Mouse (Mus musculus) MEL (cell line): ENCODE data around the gene Mogat1. TPM values are rescaled to one million over a fixed set of nuclear protein-coding genes. Genes with fewer than 3 reads are reported as not detected.
"Not testable (repeated sequence)": the region's sequence is repeated elsewhere in the genome, so short reads cannot be mapped to it uniquely, and the experiment has no call there.

Source experiments
- DNase-seq: peaks from one replicate; pipeline ENCODE4 v3.0.0; 2011; ENCODE audit warnings: low read depth, low spot score
- H3K27ac ChIP-seq: 2 replicates; pipeline ENCODE4 v1.5.1; 2012; ENCODE audit warnings: low read depth, mild to moderate bottlenecking, control low read depth, low read length, moderate library complexity; ENCODE audit not compliant: control insufficient read depth
- H3K27me3 ChIP-seq, 2 experiments: fragments of 150-350 bp in 1 of 2; sonication (generic) in 1 of 2; 2 replicates each; pipeline ENCODE4 v1.6.1; 2012; ENCODE audit warnings: low read length in 2 of 2, mild to moderate bottlenecking in 2 of 2, improper control_type of control experiment in 1 of 2, moderate library complexity in 1 of 2; ENCODE audit not compliant: insufficient read depth in 2 of 2, control insufficient read depth in 1 of 2
- H3K36me3 ChIP-seq, 2 experiments: 2 replicates each; pipeline ENCODE4 v1.6.1; 2012 to 2014; ENCODE audit warnings: low read length in 2 of 2, improper control_type of control experiment in 1 of 2, inconsistent platforms in 1 of 2, mild to moderate bottlenecking in 1 of 2; ENCODE audit not compliant: insufficient read depth in 2 of 2, control insufficient read depth in 1 of 2
- H3K4me1 ChIP-seq, 2 experiments: fragments of 150-350 bp in 1 of 2; sonication (generic) in 1 of 2; 2 replicates each; pipeline ENCODE4 v1.6.1; 2012; ENCODE audit warnings: low read length in 2 of 2, improper control_type of control experiment in 1 of 2, mild to moderate bottlenecking in 1 of 2; ENCODE audit not compliant: insufficient read depth in 2 of 2, control insufficient read depth in 1 of 2
- H3K4me3 ChIP-seq, 2 experiments: fragments of 150-350 bp in 1 of 2; sonication (generic) in 1 of 2; 2 replicates each; pipeline ENCODE4 v1.5.1; 2012; ENCODE audit warnings: low read depth in 2 of 2, low read length in 2 of 2, mild to moderate bottlenecking in 2 of 2, moderate library complexity in 2 of 2, control low read depth in 1 of 2, improper control_type of control experiment in 1 of 2; ENCODE audit not compliant: control insufficient read depth in 1 of 2, insufficient read depth in 1 of 2
- H3K79me2 ChIP-seq: 2 replicates; pipeline ENCODE4 v1.6.1; 2012; ENCODE audit warnings: mild to moderate bottlenecking, low read length, moderate library complexity; ENCODE audit not compliant: control insufficient read depth, poor library complexity, insufficient read depth
- H3K9ac ChIP-seq: 2 replicates; pipeline ENCODE4 v1.6.1; 2012; ENCODE audit warnings: low read depth, mild to moderate bottlenecking, control low read depth, low read length, moderate library complexity; ENCODE audit not compliant: control insufficient read depth, poor library complexity, severe bottlenecking
- H3K9me3 ChIP-seq: fragments of 150-350 bp; sonication (generic); replicated peaks from 2 replicates; pipeline ENCODE4 v1.6.1; 2012; ENCODE audit warnings: mild to moderate bottlenecking, low read length, improper control_type of control experiment, moderate library complexity; ENCODE audit not compliant: insufficient read depth
- BHLHE40 ChIP-seq: IDR thresholded peaks from 2 replicates; pipeline ENCODE4 v1.6.1; 2012; ENCODE audit warnings: low read depth, mild to moderate bottlenecking, inconsistent platforms, low read length, improper control_type of control experiment, borderline replicate concordance
- CHD2 ChIP-seq: IDR thresholded peaks from 2 replicates; pipeline ENCODE4 v1.6.1; 2011; ENCODE audit warnings: low read length, improper control_type of control experiment
- ETS1 ChIP-seq: IDR thresholded peaks from 2 replicates; pipeline ENCODE4 v1.6.1; 2012; ENCODE audit warnings: low read depth, mild to moderate bottlenecking, inconsistent platforms, low read length, improper control_type of control experiment, moderate library complexity
- GATA1 ChIP-seq: IDR thresholded peaks from 2 replicates; pipeline ENCODE4 v1.6.1; 2011; ENCODE audit warnings: low read depth, low read length, improper control_type of control experiment
- HCFC1 ChIP-seq: IDR thresholded peaks from 2 replicates; pipeline ENCODE4 v1.6.1; 2012; ENCODE audit warnings: low read depth, mild to moderate bottlenecking, inconsistent platforms, low read length, improper control_type of control experiment, moderate library complexity
- JUND ChIP-seq: IDR thresholded peaks from 2 replicates; pipeline ENCODE4 v1.6.1; 2011; ENCODE audit warnings: low read depth, mild to moderate bottlenecking, improper control_type of control experiment, low read length
- POLR2A ChIP-seq, 2 experiments: IDR thresholded peaks; 2 replicates each; pipeline ENCODE4 v1.6.1; 2011 to 2012; ENCODE audit warnings: low read length in 2 of 2, mild to moderate bottlenecking in 2 of 2, control low read depth in 1 of 2, improper control_type of control experiment in 1 of 2, low read depth in 1 of 2, moderate library complexity in 1 of 2; ENCODE audit not compliant: control insufficient read depth in 1 of 2, insufficient read depth in 1 of 2, poor library complexity in 1 of 2
- SIN3A ChIP-seq: IDR thresholded peaks from 2 replicates; pipeline ENCODE4 v1.6.1; 2012; ENCODE audit warnings: low read length, improper control_type of control experiment, inconsistent platforms
- SMC3 ChIP-seq: IDR thresholded peaks from 2 replicates; pipeline ENCODE4 v1.6.1; 2011; ENCODE audit warnings: low read depth, low read length, improper control_type of control experiment
- UBTF ChIP-seq: IDR thresholded peaks from 2 replicates; pipeline ENCODE4 v1.6.1; 2012; ENCODE audit warnings: low read depth, mild to moderate bottlenecking, inconsistent platforms, low read length, improper control_type of control experiment, moderate library complexity, borderline replicate concordance; ENCODE audit not compliant: insufficient read depth
- USF2 ChIP-seq, 2 experiments: IDR thresholded peaks; 2 replicates each; pipeline ENCODE4 v1.6.1; 2011 to 2012; ENCODE audit warnings: improper control_type of control experiment in 2 of 2, low read length in 2 of 2, borderline replicate concordance in 1 of 2, inconsistent platforms in 1 of 2, low read depth in 1 of 2, mild to moderate bottlenecking in 1 of 2; ENCODE audit not compliant: insufficient read depth in 1 of 2
- ZC3H11A ChIP-seq: IDR thresholded peaks from 2 replicates; pipeline ENCODE4 v1.6.1; 2012; ENCODE audit warnings: low read depth, mild to moderate bottlenecking, inconsistent platforms, low read length, improper control_type of control experiment
- ZKSCAN1 ChIP-seq: IDR thresholded peaks from 2 replicates; pipeline ENCODE4 v1.6.1; 2012; ENCODE audit warnings: low read depth, mild to moderate bottlenecking, inconsistent platforms, low read length, improper control_type of control experiment, moderate library complexity
- ZMIZ1 ChIP-seq: IDR thresholded peaks from 2 replicates; pipeline ENCODE4 v1.6.1; 2012; ENCODE audit warnings: low read depth, mild to moderate bottlenecking, inconsistent platforms, low read length, improper control_type of control experiment, moderate library complexity
- polyA plus RNA-seq, 2 experiments: library from polyadenylated mRNA; stranded (reverse) in 1 of 2; unstranded in 1 of 2; fragments of >175 nt in 1 of 2; fragments of >200 nt in 1 of 2; gene quantifications; 2 replicates each; pipeline versions ENCODE4 v1.2.1 to v1.2.4; 2012; ENCODE audit warnings: low replicate concordance in 2 of 2, low read depth in 1 of 2; ENCODE audit not compliant: insufficient read length in 2 of 2, insufficient read depth in 1 of 2, missing spikeins in 1 of 2
- total RNA-seq: library from RNA; depleted of rRNA; stranded (reverse); fragments of 300-350 nt; gene quantifications from 2 replicates; pipeline ENCODE4 v1.2.3, GENCODE M21; 2012

Mogat1 gene
- total and polyA plus RNA-seq, 3 experiments, result not detected

- no peak for TF ChIP-seq SMC3
- TF ChIP-seq ETS1, result no peak
- no peak for TF ChIP-seq CHD2
- no peak for TF ChIP-seq JUND
- TF ChIP-seq POLR2A (IDR thresholded peaks at IDR 0.05; ENCODE audit: control insufficient read depth in 1 of 2, insufficient read depth in 1 of 2, low read depth in 1 of 2, low read length in 2 of 2, poor library complexity in 1 of 2), result no peak
- no peak for TF ChIP-seq HCFC1
- H3K27ac ChIP-seq, result no peak overlapping the region
- no peaks in the 10 kb centered on the region for H3K27me3 ChIP-seq
- no peaks in the 10 kb centered on the region for H3K79me2 ChIP-seq
- no peak overlapping the region for H3K4me3 ChIP-seq
- no peak overlapping the region for H3K9ac ChIP-seq
- peaks cover 0 to 4% of the 10 kb centered on the region in 2 experiments; a peak in 2 of 4 replicates for H3K4me1 ChIP-seq
- no peaks in the 10 kb centered on the region for H3K36me3 ChIP-seq
- H3K9me3 ChIP-seq, result no peaks in the 10 kb centered on the region
- no peak for DNase-seq
Measured at GRCm38 (mm10) chr1:78538396-78538795, 27.6 kb downstream of the Mogat1 start.

- TF ChIP-seq ZKSCAN1 (no peak), ZMIZ1 (no peak), SIN3A (no peak), BHLHE40 (no peak), GATA1 (no peak), ZC3H11A (no peak), USF2 (IDR thresholded peaks at IDR 0.05; ENCODE audit: borderline replicate concordance in 1 of 2, insufficient read depth in 1 of 2, low read depth in 1 of 2, low read length in 2 of 2) (no peak), UBTF (no peak)
- Histone ChIP-seq H3K27ac (no peak overlapping the region), H3K79me2 (no peaks in the 10 kb centered on the region), H3K27me3 (no peaks in the 10 kb centered on the region), H3K4me3 (no peak overlapping the region), H3K4me1 (peaks cover 0 to 4% of the 10 kb centered on the region in 2 experiments; a peak in 2 of 4 replicates), H3K9ac (no peak overlapping the region), H3K9me3 (no peaks in the 10 kb centered on the region), H3K36me3 (no peaks in the 10 kb centered on the region)
- DNase-seq, result no peak
Measured at GRCm38 (mm10) chr1:78539166-78539565, 28.4 kb downstream of the Mogat1 start.

DNA sequence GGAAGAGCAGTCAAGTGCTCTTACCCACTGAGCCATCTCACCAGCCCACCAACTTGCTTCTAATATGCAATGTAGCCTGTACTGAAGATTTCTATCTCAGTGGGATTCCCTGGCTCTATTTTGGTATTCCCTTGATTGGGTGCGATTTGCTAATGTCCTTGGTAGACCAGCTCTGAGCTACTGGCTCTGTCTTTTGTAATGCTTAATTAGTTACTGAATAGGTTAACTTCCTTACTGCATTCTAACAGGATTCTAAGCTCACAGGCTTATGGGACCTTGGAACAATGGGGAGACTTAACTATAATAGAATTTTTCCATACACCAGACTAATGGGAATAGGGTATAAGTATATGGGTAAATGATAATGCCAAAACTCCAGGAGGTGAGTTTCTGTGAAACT, 32.8 kb downstream of the Mogat1 start:
- not testable (repeated sequence) for H3K27me3 ChIP-seq, H3K9ac ChIP-seq, DNase-seq, H3K36me3 ChIP-seq, H3K27ac ChIP-seq, H3K4me3 ChIP-seq, H3K79me2 ChIP-seq, H3K9me3 ChIP-seq, H3K4me1 ChIP-seq
